Mouse (Mus musculus): ENCODE data around the gene Crtac1. TPM values are rescaled to one million over a fixed set of nuclear protein-coding genes. Genes with fewer than 3 reads are reported as not detected.

Crtac1 gene
- polyA plus RNA-seq, 1 experiment from 2014 or later = 0.21 TPM

GRCm38 (mm10) chr19:42268337-42268736 lies 163.2 kb downstream of the Crtac1 start:
- Histone ChIP-seq H3K4me1 (ENCODE audit: insufficient read depth) (no peaks in the 10 kb centered on the region), H3K4me2 (ENCODE audit: low read depth, low read length) (0 out of 2 replicates have a peak overlapping the region, but pooled peaks have one; percentile 38), H3K36me3 (replicated peaks; ENCODE audit: insufficient read depth, low read length) (no peaks in the 10 kb centered on the region), H3K27me3 (ENCODE audit: insufficient read depth, low read length) (0 out of 2 replicates have a peak, but pooled peaks cover 3% of the 10 kb centered on the region), H3K9me3 (ENCODE audit: low read length) (no peaks in the 10 kb centered on the region), H3K27ac (ENCODE audit: low read depth) (no peak overlapping the region), H3K9ac (replicated peaks) (no peak overlapping the region), H3K4me3 (ENCODE audit: low read depth, low read length) (no peak overlapping the region)
- DNase-seq (no peak), ATAC-seq (no peak)
- TF ChIP-seq EP300 (IDR thresholded peaks at IDR 0.05; ENCODE audit: low read depth) = no peak
- WGBS (ENCODE audit: insufficient replicate concordance) = under 1% methylated on average over 19 of the region's 19 CpGs

- Histone ChIP-seq H3K9ac (replicated peaks) (no peak overlapping the region), H3K27me3 (ENCODE audit: insufficient read depth, low read length) (0 out of 2 replicates have a peak, but pooled peaks cover 3% of the 10 kb centered on the region), H3K36me3 (replicated peaks; ENCODE audit: insufficient read depth, low read length) (no peaks in the 10 kb centered on the region), H3K9me3 (ENCODE audit: low read length) (no peaks in the 10 kb centered on the region), H3K4me3 (ENCODE audit: low read depth, low read length) (no peak overlapping the region), H3K4me2 (ENCODE audit: low read depth, low read length) (no peak overlapping the region), H3K27ac (ENCODE audit: low read depth) (no peak overlapping the region), H3K4me1 (ENCODE audit: insufficient read depth) (no peaks in the 10 kb centered on the region)
- 39% methylated on average over 3 of the region's 3 CpGs for WGBS (ENCODE audit: insufficient replicate concordance)
- no peak for ATAC-seq
- no peak for DNase-seq
- TF ChIP-seq EP300 (IDR thresholded peaks at IDR 0.05; ENCODE audit: low read depth) (no peak), CTCF (IDR thresholded peaks at IDR 0.05; ENCODE audit: low read depth) (no peak)
Observed at GRCm38 (mm10) chr19:42263524-42263923, 168.1 kb downstream of the Crtac1 start.

GRCm38 (mm10) chr19:42260486-42260885 lies 171.1 kb downstream of the Crtac1 start:
- Histone ChIP-seq H3K4me1 (ENCODE audit: insufficient read depth) (0 out of 2 replicates have a peak, but pooled peaks cover 2% of the 10 kb centered on the region), H3K4me3 (ENCODE audit: low read depth, low read length) (no peak overlapping the region), H3K9ac (replicated peaks) (no peak overlapping the region), H3K27ac (ENCODE audit: low read depth) (no peak overlapping the region), H3K4me2 (ENCODE audit: low read depth, low read length) (no peak overlapping the region), H3K36me3 (replicated peaks; ENCODE audit: insufficient read depth, low read length) (no peaks in the 10 kb centered on the region), H3K27me3 (ENCODE audit: insufficient read depth, low read length) (peaks cover 11% of the 10 kb centered on the region), H3K9me3 (ENCODE audit: low read length) (no peaks in the 10 kb centered on the region)
- WGBS (ENCODE audit: insufficient replicate concordance) = 67% methylated on average over 8 of the region's 8 CpGs
- DNase-seq = no peak
- ATAC-seq = no peak
- no peak for TF ChIP-seq EP300 (IDR thresholded peaks at IDR 0.05; ENCODE audit: low read depth)
- no peak for TF ChIP-seq CTCF (IDR thresholded peaks at IDR 0.05; ENCODE audit: low read depth)

GRCm38 (mm10) chr19:42258596-42258995 lies 173.0 kb downstream of the Crtac1 start:
- WGBS (ENCODE audit: insufficient replicate concordance) = 61% methylated on average over 5 of the region's 5 CpGs
- no peaks in the 10 kb centered on the region for H3K36me3 ChIP-seq (replicated peaks; ENCODE audit: insufficient read depth, low read length)
- H3K9me3 ChIP-seq (ENCODE audit: low read length) = no peaks in the 10 kb centered on the region
- peaks cover 21% of the 10 kb centered on the region for H3K27me3 ChIP-seq (ENCODE audit: insufficient read depth, low read length)
- H3K4me1 ChIP-seq (ENCODE audit: insufficient read depth) = 0 out of 2 replicates have a peak, but pooled peaks cover 2% of the 10 kb centered on the region
- TF ChIP-seq EP300 (IDR thresholded peaks at IDR 0.05; ENCODE audit: low read depth) (no peak), CTCF (IDR thresholded peaks at IDR 0.05; ENCODE audit: low read depth) (no peak)
- no peak overlapping the region for H3K27ac ChIP-seq (ENCODE audit: low read depth)
- H3K9ac ChIP-seq (replicated peaks) = no peak overlapping the region
- no peak overlapping the region for H3K4me2 ChIP-seq (ENCODE audit: low read depth, low read length)
- H3K4me3 ChIP-seq (ENCODE audit: low read depth, low read length) = no peak overlapping the region
- DNase-seq = no peak
- ATAC-seq = no peak

GRCm38 (mm10) chr19:42258031-42258430 lies 173.6 kb downstream of the Crtac1 start:
- Histone ChIP-seq H3K9ac (replicated peaks) (no peak overlapping the region), H3K4me1 (ENCODE audit: insufficient read depth) (0 out of 2 replicates have a peak, but pooled peaks cover 2% of the 10 kb centered on the region), H3K4me3 (ENCODE audit: low read depth, low read length) (no peak overlapping the region), H3K27ac (ENCODE audit: low read depth) (no peak overlapping the region), H3K27me3 (ENCODE audit: insufficient read depth, low read length) (peaks cover 21% of the 10 kb centered on the region), H3K4me2 (ENCODE audit: low read depth, low read length) (no peak overlapping the region), H3K36me3 (replicated peaks; ENCODE audit: insufficient read depth, low read length) (no peaks in the 10 kb centered on the region), H3K9me3 (ENCODE audit: low read length) (no peaks in the 10 kb centered on the region)
- TF ChIP-seq EP300 (IDR thresholded peaks at IDR 0.05; ENCODE audit: low read depth) (no peak), CTCF (IDR thresholded peaks at IDR 0.05; ENCODE audit: low read depth) (no peak)
- WGBS (ENCODE audit: insufficient replicate concordance) = 60% methylated on average over 3 of the region's 3 CpGs
- DNase-seq (no peak), ATAC-seq (no peak)

- Histone ChIP-seq H3K4me3 (ENCODE audit: low read depth, low read length) (no peak overlapping the region), H3K4me2 (ENCODE audit: low read depth, low read length) (no peak overlapping the region), H3K4me1 (ENCODE audit: insufficient read depth) (0 out of 2 replicates have a peak, but pooled peaks cover 2% of the 10 kb centered on the region), H3K36me3 (replicated peaks; ENCODE audit: insufficient read depth, low read length) (no peaks in the 10 kb centered on the region), H3K9ac (replicated peaks) (no peak overlapping the region), H3K9me3 (ENCODE audit: low read length) (no peaks in the 10 kb centered on the region), H3K27ac (ENCODE audit: low read depth) (no peak overlapping the region), H3K27me3 (ENCODE audit: insufficient read depth, low read length) (peaks cover 21% of the 10 kb centered on the region)
- no peak for ATAC-seq
- 81% methylated on average over 12 of the region's 12 CpGs for whole genome bisulfite sequencing (ENCODE audit: insufficient replicate concordance)
- TF ChIP-seq EP300 (IDR thresholded peaks at IDR 0.05; ENCODE audit: low read depth) (no peak), CTCF (IDR thresholded peaks at IDR 0.05; ENCODE audit: low read depth) (no peak)
- no peak for DNase-seq
Observed at GRCm38 (mm10) chr19:42257241-42257635, 174.3 kb downstream of the Crtac1 start.
